Mouse (Mus musculus): ENCODE results near the gene Slc15a1. TPM values are rescaled to one million over a fixed set of nuclear protein-coding genes. Genes with fewer than 3 reads are reported as not detected.

Gene Slc15a1
- polyA plus RNA-seq, 1 experiment from 2014 or later: 0.35 TPM

GRCm38 (mm10) chr14:121445194-121445593, 59.9 kb downstream of the Slc15a1 start:
- H3K9me3 ChIP-seq (replicated peaks): no peaks in the 10 kb centered on the region
- peak; percentile 82 for ATAC-seq (replicated peaks; ENCODE audit: low FRiP score)
- no peaks in the 10 kb centered on the region for H3K36me3 ChIP-seq
- H3K4me3 ChIP-seq (replicated peaks): no peak overlapping the region
- no peak overlapping the region for H3K27ac ChIP-seq
- 14% methylated on average over 8 of the region's 8 CpGs for WGBS
- no peak overlapping the region for H3K9ac ChIP-seq
- H3K4me2 ChIP-seq: no peak overlapping the region
- H3K27me3 ChIP-seq: peaks cover 3% of the 10 kb centered on the region; the same call in 1 of the 2 replicates
- peaks cover 5% of the 10 kb centered on the region; the same call in 1 of the 2 replicates for H3K4me1 ChIP-seq

GRCm38 (mm10) chr14:121440807-121441206, 64.2 kb downstream of the Slc15a1 start:
- Histone ChIP-seq H3K4me1 (0 out of 2 replicates have a peak, but pooled peaks cover 5% of the 10 kb centered on the region), H3K27ac (no peak overlapping the region), H3K4me3 (replicated peaks) (no peak overlapping the region), H3K9me3 (replicated peaks) (no peaks in the 10 kb centered on the region), H3K4me2 (no peak overlapping the region), H3K9ac (no peak overlapping the region), H3K36me3 (no peaks in the 10 kb centered on the region), H3K27me3 (no peaks in the 10 kb centered on the region)
- WGBS: 92% methylated on average over 6 of the region's 6 CpGs
- no peak for ATAC-seq (replicated peaks; ENCODE audit: low FRiP score)

DNA sequence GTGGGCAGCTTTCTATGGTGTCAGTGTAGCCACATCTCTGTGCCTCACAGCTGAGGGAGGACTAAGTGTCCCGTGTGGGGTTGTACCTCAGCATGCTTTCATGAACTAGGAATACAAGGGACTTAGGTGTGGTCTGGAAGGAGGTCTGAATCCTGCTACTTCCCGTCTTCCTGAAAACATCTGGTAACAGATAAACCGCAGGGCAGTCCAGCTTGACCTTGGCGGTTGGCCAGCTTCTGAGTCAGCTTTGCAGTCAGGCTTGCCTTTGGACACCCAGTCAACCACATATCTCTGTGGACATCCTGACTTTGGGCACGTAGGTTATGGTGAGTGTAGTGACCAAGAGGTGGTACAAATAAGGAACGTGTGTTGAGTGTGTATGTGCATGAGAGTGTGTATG, 68.0 kb downstream of the Slc15a1 start:
- ATAC-seq (replicated peaks; ENCODE audit: low FRiP score): no peak
- no peak overlapping the region for H3K9ac ChIP-seq
- H3K4me1 ChIP-seq: no peaks in the 10 kb centered on the region
- no peak overlapping the region for H3K4me2 ChIP-seq
- no peak overlapping the region for H3K27ac ChIP-seq
- H3K4me3 ChIP-seq (replicated peaks): no peak overlapping the region
- no peaks in the 10 kb centered on the region for H3K36me3 ChIP-seq
- WGBS: 67% methylated on average over 6 of the region's 6 CpGs
- no peaks in the 10 kb centered on the region for H3K27me3 ChIP-seq
- H3K9me3 ChIP-seq (replicated peaks): no peaks in the 10 kb centered on the region

GRCm38 (mm10) chr14:121436455-121436854, 68.6 kb downstream of the Slc15a1 start:
- Histone ChIP-seq H3K9me3 (replicated peaks) (no peaks in the 10 kb centered on the region), H3K4me2 (no peak overlapping the region), H3K27me3 (no peaks in the 10 kb centered on the region), H3K4me3 (replicated peaks) (no peak overlapping the region), H3K4me1 (no peaks in the 10 kb centered on the region), H3K27ac (no peak overlapping the region), H3K36me3 (no peaks in the 10 kb centered on the region), H3K9ac (no peak overlapping the region)
- no peak for ATAC-seq (replicated peaks; ENCODE audit: low FRiP score)
- 91% methylated on average over 3 of the region's 3 CpGs for WGBS

DNA sequence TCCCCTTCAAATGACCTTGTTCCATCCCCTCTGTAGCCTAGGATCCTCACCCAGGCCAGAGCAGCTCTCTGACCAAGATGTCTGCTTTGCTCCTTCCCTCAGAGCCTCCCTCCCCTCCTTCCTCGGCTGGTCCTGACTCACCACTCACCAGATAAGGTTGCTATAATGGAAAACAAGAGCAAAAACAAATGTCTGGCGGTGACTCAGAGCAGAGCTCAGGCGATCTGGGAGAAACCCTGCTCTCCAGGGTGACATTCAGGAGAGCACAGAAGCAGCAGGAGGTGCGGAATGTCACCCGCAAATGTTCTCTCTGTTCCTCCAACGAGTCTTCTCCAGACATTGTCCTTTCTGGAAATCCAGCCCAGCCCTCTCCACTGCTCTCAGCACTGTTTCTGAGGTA, 69.3 kb downstream of the Slc15a1 start:
- WGBS: 54% methylated on average over 6 of the region's 6 CpGs
- no peak overlapping the region for H3K9ac ChIP-seq
- no peaks in the 10 kb centered on the region for H3K9me3 ChIP-seq (replicated peaks)
- H3K27me3 ChIP-seq: no peaks in the 10 kb centered on the region
- no peak; the same call in 1 of the 2 replicates for ATAC-seq (replicated peaks; ENCODE audit: low FRiP score)
- 0 out of 2 replicates have a peak overlapping the region, but pooled peaks have one; percentile 18 for H3K27ac ChIP-seq
- no peaks in the 10 kb centered on the region for H3K4me1 ChIP-seq
- no peaks in the 10 kb centered on the region for H3K36me3 ChIP-seq
- no peak overlapping the region for H3K4me3 ChIP-seq (replicated peaks)
- H3K4me2 ChIP-seq: no peak overlapping the region

DNA sequence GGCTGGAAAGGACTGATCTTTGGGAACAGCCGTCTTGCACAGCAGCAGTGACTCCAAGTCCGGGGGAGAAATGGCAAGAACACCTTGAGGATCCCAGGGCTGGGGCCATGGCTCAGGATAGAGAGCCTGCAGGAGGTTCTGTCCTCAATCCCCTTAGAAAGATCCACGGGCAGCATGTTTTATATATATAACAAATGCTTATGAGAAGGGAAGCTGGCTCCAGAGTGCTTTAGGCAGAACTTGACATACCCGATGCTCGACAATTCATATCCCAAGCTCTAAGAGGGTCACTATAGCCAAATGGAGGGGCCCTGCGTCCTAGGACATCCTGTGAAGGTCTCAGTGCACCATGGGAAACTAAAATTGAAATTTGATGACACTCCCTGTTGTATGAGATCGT, 73.8 kb downstream of the Slc15a1 start:
- Histone ChIP-seq H3K4me2 (no peak overlapping the region), H3K4me3 (replicated peaks) (no peak overlapping the region), H3K27me3 (no peaks in the 10 kb centered on the region), H3K9ac (no peak overlapping the region), H3K4me1 (no peaks in the 10 kb centered on the region), H3K9me3 (replicated peaks) (peaks cover 6% of the 10 kb centered on the region; the same call in 1 of the 2 replicates), H3K27ac (no peak overlapping the region), H3K36me3 (no peaks in the 10 kb centered on the region)
- ATAC-seq (replicated peaks; ENCODE audit: low FRiP score): no peak
- WGBS: 80% methylated on average over 7 of the region's 7 CpGs

GRCm38 (mm10) chr14:121429854-121430535, 75.1 kb downstream of the Slc15a1 start:
- 0 out of 2 replicates have a peak, but pooled peaks cover 4% of the 10 kb centered on the region for H3K4me1 ChIP-seq
- no peak overlapping the region for H3K4me3 ChIP-seq (replicated peaks)
- 82% methylated on average over 17 of the region's 17 CpGs for WGBS
- H3K27me3 ChIP-seq: no peaks in the 10 kb centered on the region
- H3K9me3 ChIP-seq (replicated peaks): peaks cover 6% of the 10 kb centered on the region; the same call in 1 of the 2 replicates
- no peak overlapping the region for H3K4me2 ChIP-seq
- ATAC-seq (replicated peaks; ENCODE audit: low FRiP score): no peak
- no peaks in the 10 kb centered on the region for H3K36me3 ChIP-seq
- no peak overlapping the region for H3K27ac ChIP-seq
- no peak overlapping the region for H3K9ac ChIP-seq

DNA sequence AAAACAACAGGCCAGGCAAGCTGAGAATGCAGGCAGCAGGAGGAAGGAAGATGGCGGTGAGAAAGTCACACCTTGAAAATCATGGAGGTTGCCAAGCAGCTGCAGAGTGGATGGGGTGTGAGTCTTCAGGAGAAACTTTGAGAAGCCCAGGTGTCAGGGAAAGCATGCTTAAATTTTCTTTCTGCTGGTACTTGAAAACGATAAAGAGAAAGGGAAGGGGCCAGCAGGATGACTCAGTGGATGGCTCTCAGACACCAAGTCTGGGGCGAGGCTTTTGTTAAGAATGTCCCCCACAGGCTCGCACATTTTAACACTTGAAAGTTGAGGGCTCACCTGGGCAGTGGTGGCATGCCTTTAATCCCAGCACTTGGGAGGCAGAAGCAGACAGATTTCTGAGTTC, 76.9 kb downstream of the Slc15a1 start:
- H3K27me3 ChIP-seq: no peaks in the 10 kb centered on the region
- H3K36me3 ChIP-seq: no peaks in the 10 kb centered on the region
- 90% methylated on average over 4 of the region's 4 CpGs for WGBS
- no peak for ATAC-seq (replicated peaks; ENCODE audit: low FRiP score)
- no peak overlapping the region for H3K27ac ChIP-seq
- no peak overlapping the region for H3K9ac ChIP-seq
- H3K9me3 ChIP-seq (replicated peaks): peaks cover 6% of the 10 kb centered on the region; the same call in 1 of the 2 replicates
- no peak overlapping the region for H3K4me2 ChIP-seq
- H3K4me3 ChIP-seq (replicated peaks): no peak overlapping the region
- H3K4me1 ChIP-seq: 0 out of 2 replicates have a peak, but pooled peaks cover 4% of the 10 kb centered on the region

GRCm38 (mm10) chr14:121426743-121427142, 78.3 kb downstream of the Slc15a1 start:
- no peak for ATAC-seq (replicated peaks; ENCODE audit: low FRiP score)
- Histone ChIP-seq H3K4me2 (no peak overlapping the region), H3K27ac (no peak overlapping the region), H3K4me1 (0 out of 2 replicates have a peak, but pooled peaks cover 6% of the 10 kb centered on the region), H3K36me3 (no peaks in the 10 kb centered on the region), H3K9ac (no peak overlapping the region), H3K9me3 (replicated peaks) (peaks cover 6% of the 10 kb centered on the region; the same call in 1 of the 2 replicates), H3K4me3 (replicated peaks) (no peak overlapping the region), H3K27me3 (no peaks in the 10 kb centered on the region)

DNA sequence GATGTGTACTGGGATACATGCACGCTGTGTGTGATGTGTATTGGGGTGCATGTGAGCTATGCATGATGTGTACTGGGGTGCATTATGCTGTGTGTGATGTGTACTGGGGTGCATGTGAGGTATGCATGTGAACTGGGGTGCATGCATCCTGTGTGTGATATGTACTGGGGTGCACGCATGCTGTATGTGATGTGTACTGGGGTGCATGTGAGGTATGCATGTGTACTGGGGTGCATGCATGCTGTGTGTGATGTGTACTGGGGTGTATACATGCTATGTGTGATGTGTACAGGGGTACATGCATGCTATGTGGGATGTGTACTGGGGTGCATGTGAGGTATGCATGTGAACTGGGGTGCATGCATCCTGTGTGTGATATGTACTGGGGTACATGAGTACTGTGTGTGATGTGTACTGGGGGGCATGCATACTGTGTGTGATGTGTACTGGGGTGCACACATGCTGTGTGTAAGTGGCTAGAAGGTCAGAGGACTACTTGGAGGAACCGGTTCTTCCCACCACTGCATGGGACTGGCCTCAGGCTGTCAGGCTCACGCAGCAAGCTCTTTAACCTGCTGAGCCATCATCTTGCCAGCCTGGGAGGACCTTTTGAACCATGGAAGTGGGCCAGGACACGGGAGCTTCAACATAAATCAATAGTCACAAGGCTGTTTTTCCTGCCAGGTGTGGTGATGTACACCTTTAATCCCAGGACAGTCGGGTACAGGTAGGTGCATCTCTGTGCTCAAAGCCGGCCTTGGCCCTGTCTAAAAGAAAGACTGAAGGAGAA, 79.9 kb downstream of the Slc15a1 start:
- ATAC-seq (replicated peaks; ENCODE audit: low FRiP score): no peak
- Histone ChIP-seq H3K4me3 (replicated peaks) (no peak overlapping the region), H3K36me3 (no peaks in the 10 kb centered on the region), H3K27ac (no peak overlapping the region), H3K4me1 (0 out of 2 replicates have a peak, but pooled peaks cover 6% of the 10 kb centered on the region), H3K27me3 (no peaks in the 10 kb centered on the region), H3K9ac (no peak overlapping the region), H3K4me2 (no peak overlapping the region), H3K9me3 (replicated peaks) (peaks cover 6% of the 10 kb centered on the region; the same call in 1 of the 2 replicates)
- 66% methylated on average over 7 of the region's 7 CpGs for WGBS

DNA sequence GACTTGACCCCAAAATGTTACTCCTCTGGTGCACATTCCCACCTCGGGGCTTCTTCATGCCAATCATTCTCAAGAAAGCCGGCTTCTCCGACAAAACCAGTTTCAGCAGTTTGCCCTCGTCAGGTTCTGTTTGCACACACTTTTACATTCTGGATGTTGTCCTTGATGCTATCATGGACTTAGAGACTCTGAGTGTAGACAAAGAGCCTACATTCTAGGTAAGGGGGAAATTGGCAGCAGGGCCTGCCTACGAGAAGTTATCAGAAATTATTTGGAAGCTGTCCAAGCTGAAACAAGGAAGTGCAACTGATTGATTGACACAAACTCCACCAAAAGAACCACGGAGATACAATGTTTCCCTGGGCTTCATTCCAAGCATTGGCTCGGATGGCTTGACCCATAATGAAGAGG, 81.7 kb downstream of the Slc15a1 start:
- Histone ChIP-seq H3K36me3 (no peaks in the 10 kb centered on the region), H3K9ac (no peak overlapping the region), H3K4me1 (0 out of 2 replicates have a peak, but pooled peaks cover 6% of the 10 kb centered on the region), H3K27me3 (no peaks in the 10 kb centered on the region), H3K9me3 (replicated peaks) (peaks cover 6% of the 10 kb centered on the region; the same call in 1 of the 2 replicates), H3K4me2 (no peak overlapping the region), H3K4me3 (replicated peaks) (no peak overlapping the region), H3K27ac (peak overlapping the region; percentile 7)
- 59% methylated on average over 7 of the region's 7 CpGs for WGBS
- no peak for ATAC-seq (replicated peaks; ENCODE audit: low FRiP score)

All from kidney, embryonic 15.5 days (tissue).